Mouse (Mus musculus) lung, postnatal 25 days (tissue): Measurements from ENCODE around the gene Atg7.
A peak's percentile ranks its signal among the peaks of the same experiment; 100 is the strongest.
"Not testable (repeated sequence)": the region's sequence is repeated elsewhere in the genome, so short reads cannot be mapped to it uniquely, and the experiment has no call there.

Source experiments
- DNase-seq: peaks from one replicate; pipeline ENCODE4 v3.0.0; 2022; ENCODE audit warnings: low spot score

Atg7 gene

DNA sequence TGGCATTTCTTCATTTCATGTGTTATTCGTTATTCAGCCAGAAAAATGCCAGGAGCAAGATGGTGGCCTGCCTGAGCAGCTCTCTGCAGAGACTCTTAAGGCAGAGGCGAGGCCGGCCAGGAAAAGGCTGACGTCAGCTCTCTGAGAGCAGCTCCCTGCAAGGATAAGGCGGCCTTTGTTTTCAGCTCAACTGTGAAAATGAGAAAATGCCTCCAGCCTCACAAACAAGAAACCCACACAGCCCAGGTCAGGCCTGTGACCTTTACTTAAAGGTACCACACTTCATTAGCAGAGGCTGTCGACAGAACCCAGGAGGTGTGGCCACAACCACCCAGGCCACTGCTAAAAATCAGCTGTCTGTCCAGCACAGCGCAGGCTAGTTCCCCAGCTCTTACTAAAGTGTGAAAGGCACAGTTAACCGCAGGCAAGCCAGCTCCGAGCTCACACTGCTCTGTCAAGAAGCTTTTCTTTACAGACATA lies 240.4 kb downstream of the Atg7 start:
- DNase-seq = peak; percentile 79

DNA sequence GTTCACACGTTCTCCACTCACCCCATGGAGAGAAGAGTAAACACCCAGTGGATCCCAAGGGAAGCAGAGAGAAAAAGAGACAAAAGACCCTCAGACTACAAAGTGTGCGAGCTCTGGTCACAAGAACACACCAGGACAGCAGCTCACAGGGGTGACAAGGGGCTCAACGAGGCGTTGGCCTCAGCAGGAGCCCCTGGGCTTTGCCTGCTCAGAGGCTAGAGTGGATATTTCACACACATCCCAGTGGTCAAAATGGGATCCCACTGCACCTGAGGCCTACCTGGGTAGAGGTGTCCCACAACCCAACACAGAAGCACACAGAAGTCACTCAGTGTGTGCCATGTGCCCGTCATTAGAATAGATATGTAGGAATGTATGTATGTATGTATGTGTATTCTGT lies 242.2 kb downstream of the Atg7 start:
- no peak for DNase-seq

DNA sequence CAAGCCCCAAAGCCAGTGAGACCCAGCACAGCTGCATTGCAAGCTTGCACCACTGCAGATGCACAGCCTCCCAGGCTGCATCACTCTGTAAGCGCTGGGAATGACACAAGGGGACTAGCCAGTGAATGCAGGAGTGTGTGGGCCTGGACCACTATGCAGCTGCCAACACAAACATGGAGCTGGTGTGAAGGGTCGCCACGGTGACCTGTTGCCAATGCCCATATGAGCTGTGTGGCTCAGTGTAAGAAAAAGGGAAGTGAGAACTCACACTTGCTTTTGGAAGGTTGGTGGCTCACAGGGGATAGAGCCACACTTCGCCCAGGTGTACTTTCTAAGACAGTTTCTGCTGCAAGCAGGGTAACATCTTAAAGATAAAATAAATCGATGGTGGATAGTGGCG lies 243.1 kb downstream of the Atg7 start:
- no peak for DNase-seq

- DNase-seq = no peak
Observed at GRCm38 (mm10) chr6:114886504-114887361, 243.8 kb downstream of the Atg7 start.

GRCm38 (mm10) chr6:114888922-114889321 lies 246.0 kb downstream of the Atg7 start:
- peak; percentile 84 for DNase-seq

- not testable (repeated sequence) for DNase-seq
Observed at GRCm38 (mm10) chr6:114889971-114890370, 247.1 kb downstream of the Atg7 start.

GRCm38 (mm10) chr6:114890411-114891115 lies 247.7 kb downstream of the Atg7 start:
- peak; percentile 90 for DNase-seq

DNA sequence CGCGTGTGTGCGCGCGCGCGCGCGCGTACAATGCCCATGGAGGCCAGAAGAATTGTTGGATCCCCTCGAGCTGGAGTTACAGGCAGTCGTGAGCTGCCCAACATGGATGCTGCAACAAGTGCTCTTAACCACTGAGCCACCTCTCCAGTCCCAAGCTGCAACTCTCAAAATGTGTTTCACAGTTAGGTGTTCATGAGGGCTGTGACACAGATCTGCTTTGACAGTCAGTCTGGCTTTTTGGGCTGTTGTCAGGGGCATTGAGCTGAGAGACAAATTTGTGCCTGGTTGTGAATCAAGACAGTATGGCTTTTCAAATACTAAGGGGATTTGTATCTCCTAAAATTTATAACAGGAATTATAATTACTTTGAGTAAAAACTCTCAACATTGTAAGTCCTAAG lies 248.4 kb downstream of the Atg7 start:
- DNase-seq = no peak

GRCm38 (mm10) chr6:114891771-114892170 lies 248.9 kb downstream of the Atg7 start:
- DNase-seq = no peak

GRCm38 (mm10) chr6:114892363-114892762 lies 249.5 kb downstream of the Atg7 start:
- peak; percentile 50 for DNase-seq

GRCm38 (mm10) chr6:114893427-114894209 lies 250.7 kb downstream of the Atg7 start:
- DNase-seq = peak; percentile 91

GRCm38 (mm10) chr6:114894548-114895106 lies 251.7 kb downstream of the Atg7 start:
- DNase-seq = no peak

DNA sequence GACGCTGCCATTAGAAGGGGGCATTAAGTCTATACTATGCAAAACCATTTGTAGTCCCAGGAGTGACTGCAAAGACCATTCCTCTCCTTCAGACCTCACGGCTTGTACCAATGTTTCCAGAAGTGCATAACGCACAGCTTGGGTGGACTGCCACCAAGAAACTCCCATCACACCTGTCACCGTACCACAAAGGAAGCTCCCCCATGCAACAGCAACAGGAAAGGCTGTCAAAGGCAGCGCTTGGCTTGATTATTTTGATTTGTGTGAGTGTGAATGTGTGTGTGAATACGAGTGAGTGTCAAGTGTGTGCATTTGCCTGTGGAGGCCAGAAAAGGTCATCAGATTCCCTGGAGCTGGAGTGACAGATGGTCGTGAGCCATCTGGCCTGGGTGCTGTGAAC lies 252.3 kb downstream of the Atg7 start:
- DNase-seq = no peak

- DNase-seq = no peak
Observed at GRCm38 (mm10) chr6:114896281-114896680, 253.4 kb downstream of the Atg7 start.

- no peak for DNase-seq
Observed at GRCm38 (mm10) chr6:114898949-114899348, 256.1 kb downstream of the Atg7 start.

- no peak for DNase-seq
Observed at GRCm38 (mm10) chr6:114899652-114900051, 256.8 kb downstream of the Atg7 start.

DNA sequence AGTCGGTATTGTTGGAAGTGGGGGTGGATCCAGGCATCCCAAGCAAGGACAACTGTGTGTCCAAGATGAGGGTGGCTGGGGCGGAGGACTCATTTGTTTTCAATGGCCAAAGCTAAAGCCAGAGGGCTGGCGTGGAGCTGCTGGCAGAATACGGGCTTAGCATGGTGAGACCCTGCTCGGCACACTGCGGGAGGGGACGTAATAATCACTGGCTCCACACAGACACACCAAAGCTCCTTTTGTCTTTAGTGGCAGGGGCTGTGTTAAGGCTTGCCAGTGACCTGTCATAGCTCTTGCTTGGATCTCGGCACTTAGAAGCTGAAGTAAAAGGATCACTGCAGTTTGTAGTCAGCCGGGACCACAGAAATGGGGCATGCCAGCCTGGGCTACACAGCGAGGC lies 257.3 kb downstream of the Atg7 start:
- no peak for DNase-seq

- peak; percentile 83 for DNase-seq
Observed at GRCm38 (mm10) chr6:114901321-114901824, 258.5 kb downstream of the Atg7 start.

DNA sequence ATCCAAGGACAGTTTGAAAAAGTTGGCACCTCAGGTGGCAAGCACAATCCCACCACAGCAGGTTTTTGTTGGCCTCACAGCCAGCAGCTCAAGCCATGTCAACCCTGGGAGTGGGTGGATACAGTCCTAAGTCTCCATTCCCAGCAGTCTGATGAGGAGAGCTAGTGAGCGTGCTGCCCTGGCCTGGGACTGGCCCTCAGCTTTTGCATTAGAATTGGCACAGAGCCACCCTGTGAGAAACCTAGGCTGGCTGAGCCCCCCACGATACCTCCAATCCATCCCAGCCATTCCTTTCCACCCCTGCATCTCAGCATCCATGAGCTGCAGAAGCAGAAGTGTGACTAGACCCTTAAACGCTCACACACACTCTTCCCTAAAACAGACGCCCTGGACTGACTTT lies 259.0 kb downstream of the Atg7 start:
- DNase-seq = no peak

- DNase-seq = no peak
Observed at GRCm38 (mm10) chr6:114904233-114904632, 261.3 kb downstream of the Atg7 start.

- DNase-seq = no peak
Observed at GRCm38 (mm10) chr6:114904818-114905217, 261.9 kb downstream of the Atg7 start.
